Mouse (Mus musculus) thymus, postnatal 36 days (tissue): Measurements from ENCODE around the gene Mep1a.

ENCODE experiments used
- DNase-seq, 2 experiments: peaks; one replicate each; pipeline ENCODE4 v3.0.0; 2022; ENCODE audit warnings: mixed read lengths in 2 of 2

Gene Mep1a

GRCm38 (mm10) chr17:43477621-43478020 is 25.0 kb downstream of the Mep1a start:
- DNase-seq, result no peak

DNA sequence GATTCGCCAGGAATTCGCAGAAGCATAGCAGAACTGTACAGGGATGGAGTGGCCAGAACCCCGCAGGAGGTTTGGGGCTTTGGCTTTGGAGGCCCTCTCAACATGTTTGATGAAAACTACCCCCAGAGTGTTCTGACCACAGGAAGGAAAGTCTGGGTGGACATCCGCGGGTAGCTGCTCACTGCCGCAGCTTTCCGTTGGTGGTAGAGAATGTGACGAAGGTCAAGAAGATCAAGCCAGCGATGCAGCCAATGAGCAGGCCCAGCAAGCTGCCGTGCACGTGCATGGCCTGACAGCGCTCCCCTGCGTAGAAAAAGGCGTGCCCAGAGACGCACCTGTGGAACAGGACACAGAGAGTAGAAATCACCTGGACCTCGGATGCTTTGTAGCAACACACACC is 27.8 kb downstream of the Mep1a start:
- DNase-seq, result no peak

DNA sequence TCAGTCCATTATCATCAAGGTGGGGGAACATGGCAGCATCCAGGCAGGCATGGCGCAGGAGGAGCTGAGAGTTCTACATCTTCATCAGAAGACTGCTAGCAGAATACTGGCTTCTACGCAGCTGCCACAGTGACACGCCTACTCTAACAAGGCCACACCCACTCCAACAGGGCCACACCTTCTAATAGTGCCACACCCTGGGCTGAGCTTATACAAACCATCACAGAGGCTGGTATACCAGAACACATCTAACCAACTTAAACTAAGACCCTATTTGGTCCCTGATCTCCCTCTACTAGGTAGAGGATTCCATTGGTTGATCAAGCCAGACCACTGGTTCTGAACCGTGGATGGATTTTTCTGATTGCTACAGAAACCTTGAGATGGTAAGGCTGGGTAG is 30.1 kb downstream of the Mep1a start:
- DNase-seq, result no peak

DNA sequence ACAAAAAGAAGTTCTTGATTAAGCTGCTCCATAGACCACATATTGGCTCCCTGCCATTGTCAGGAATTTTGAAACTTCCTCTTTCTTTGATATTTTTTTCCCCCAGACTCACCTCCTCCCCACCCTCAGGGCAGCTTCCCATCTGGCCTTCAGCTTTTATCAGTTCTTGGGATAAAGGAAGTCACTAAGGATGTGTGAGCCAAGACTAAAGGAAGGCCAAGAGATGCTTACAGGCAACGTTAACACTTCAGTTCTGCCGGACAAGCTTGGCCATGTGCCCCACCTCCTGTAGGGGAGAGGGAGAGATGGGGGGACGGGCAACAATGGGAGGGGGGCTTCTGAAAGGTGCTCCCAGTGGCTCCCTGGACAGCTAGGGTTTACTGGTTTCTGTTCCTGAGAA is 32.6 kb downstream of the Mep1a start:
- no peak for DNase-seq

DNA sequence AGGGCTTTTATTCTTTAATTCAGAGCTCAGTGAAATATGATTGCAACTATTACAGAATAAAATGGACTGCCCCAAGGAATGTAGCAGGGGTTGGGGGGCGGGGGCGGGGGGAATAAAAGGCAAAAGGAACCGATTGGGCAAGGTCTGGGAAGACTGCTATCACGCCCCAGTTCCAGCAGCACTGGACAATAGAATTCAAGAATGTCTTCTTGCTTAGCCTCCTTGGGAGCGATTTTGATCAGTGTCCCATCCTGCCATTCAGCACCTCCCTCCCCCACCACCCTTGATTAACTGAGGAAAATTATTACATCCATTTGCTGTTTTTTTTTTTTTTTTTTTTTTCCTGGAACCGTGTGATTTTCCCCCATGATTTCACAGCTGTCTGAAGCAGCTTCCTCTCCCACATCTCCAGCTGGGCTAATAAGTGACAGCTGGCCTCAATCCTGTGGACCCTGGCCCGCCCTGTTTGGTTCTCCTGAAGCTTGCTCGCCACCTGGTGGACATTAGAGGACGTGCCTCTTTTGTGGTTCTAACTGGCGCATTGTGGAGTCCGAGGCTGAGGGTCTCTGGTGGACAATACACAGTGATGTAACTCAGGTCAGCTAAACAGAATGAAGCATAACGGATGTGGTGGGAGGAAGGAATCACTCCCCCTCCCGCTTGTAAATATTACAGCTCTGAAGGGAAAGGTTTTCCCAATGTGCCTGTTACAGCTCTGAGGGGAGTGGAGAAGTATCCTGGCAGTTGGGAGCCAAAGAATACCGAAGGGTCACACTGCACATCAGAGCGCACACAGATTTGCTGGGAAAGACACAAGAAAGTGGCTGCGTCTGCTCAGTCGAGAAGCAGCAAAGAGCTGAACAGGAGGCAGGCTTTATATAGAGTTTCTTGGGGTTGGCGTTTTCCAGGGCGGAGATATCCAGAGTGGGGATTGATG is 42.1 kb downstream of the Mep1a start:
- DNase-seq, result peak; percentile 57

DNA sequence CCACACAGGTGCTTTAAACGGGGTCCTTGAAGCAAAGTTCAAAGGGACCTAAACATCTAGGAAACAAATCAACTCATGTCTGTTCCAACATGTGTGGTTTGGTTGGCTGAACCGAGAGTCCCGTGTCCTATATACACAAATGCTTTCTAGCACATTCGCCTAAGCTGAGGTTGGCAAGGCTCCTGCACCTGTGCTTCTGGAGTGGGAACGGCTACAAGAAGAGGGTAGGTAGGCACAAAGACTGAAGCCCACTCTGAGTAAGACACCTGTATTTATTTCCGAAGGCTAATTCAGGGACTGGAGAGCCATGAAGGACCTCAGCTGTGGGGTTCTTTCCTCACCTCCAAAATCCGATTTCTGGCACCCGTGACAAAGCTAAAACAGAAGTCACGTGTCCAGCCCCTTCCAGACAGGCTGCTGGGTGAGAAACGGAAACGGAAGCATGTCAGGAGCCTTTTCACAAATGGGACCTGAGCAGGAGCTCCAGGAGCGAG is 42.8 kb downstream of the Mep1a start:
- no peak for DNase-seq

GRCm38 (mm10) chr17:43458598-43458997 is 44.0 kb downstream of the Mep1a start:
- DNase-seq, result peak; percentile 38 to 59

- DNase-seq, result no peak
Observed at GRCm38 (mm10) chr17:43451216-43451615, 51.4 kb downstream of the Mep1a start.

- no peak for DNase-seq
Observed at GRCm38 (mm10) chr17:43434485-43434884, 68.1 kb downstream of the Mep1a start.

DNA sequence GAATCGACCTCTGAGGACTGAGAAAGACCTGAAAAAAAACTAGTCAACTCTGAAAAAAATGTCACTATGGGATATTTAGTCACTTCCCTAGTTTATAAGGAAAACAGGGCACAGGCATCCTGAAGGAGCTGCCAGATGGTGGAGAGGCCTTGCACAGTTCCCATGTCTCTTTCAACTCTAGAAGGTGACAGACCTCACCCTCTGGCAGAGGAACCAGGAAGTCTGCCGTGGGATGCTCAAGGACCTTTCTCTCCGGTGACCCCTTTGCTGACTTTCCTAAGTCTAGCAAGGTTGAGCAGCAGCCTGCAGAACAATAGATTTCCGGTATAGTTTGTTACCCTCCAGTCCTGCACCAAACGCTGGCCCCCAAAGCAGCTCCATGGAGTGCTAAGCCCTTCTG is 70.9 kb downstream of the Mep1a start:
- no peak for DNase-seq
